Mouse (Mus musculus) stomach, adult 2 months (tissue): Measurements from ENCODE around the gene Pias1. TPM values are rescaled to one million over a fixed set of nuclear protein-coding genes. Genes with fewer than 3 reads are reported as not detected.

Experiments
- polyA plus RNA-seq: library from polyadenylated mRNA; depleted of rRNA; stranded (reverse); fragments of >200 nt; gene quantifications from 2 replicates; pipeline ENCODE4 v1.2.3, GENCODE M21; 2012; rRNA removed

Pias1 gene
- 3.9 and 6.0 TPM in 2 replicates for polyA plus RNA-seq

DNA sequence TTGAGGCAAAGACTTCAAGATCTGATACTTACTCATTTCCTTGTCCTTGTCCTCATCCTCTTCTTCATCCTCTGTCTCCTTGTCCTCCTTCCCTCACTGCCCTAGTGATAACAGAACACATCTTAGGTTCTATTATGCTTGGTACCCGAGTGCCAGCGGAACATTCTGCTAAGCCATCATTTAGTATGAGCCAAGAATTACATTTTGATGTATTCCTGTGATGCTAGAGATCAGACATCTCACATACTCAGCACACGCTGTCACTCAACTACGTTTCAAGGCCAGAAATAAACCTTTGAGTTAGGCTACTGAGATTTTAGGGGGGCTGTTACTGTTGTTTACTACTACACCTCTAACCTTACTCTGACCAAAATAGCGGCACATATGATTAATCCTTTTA is at the start of gene Pias1:
Pias1 (minus strand) TSS at position 101 of the 400 bp plus-strand sequence.

DNA sequence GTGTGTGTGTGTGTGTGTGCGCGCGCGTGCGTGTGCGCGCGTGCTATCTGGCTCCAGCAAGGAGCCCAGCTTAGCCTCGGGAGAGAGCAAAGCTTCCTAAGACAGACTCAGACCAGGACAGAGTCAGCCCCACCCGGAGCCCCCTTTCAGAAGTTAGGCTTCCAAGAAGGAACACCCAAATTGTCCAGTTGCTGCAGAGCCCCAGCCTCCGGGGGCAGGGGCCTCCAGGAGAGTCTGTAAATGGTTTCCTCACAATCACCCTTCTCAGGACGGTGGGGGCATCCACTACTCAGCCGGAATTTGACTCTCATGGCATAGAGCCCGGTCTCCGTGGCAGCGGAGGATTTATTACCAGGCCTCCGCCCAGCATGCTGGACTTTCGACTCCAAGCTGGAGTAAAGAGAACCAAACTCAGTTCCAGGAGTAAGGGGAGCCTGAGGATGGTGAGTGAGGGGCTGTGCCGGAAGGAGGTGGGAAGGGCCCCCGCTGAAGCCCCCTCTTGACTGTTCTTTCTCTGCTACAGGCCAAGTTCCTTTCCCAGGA is 129.9 kb downstream of the Pias1 start, which contains the start of gene Calml4:
Calml4 (plus strand) TSS at position 362 of the 543 bp plus-strand sequence.

DNA sequence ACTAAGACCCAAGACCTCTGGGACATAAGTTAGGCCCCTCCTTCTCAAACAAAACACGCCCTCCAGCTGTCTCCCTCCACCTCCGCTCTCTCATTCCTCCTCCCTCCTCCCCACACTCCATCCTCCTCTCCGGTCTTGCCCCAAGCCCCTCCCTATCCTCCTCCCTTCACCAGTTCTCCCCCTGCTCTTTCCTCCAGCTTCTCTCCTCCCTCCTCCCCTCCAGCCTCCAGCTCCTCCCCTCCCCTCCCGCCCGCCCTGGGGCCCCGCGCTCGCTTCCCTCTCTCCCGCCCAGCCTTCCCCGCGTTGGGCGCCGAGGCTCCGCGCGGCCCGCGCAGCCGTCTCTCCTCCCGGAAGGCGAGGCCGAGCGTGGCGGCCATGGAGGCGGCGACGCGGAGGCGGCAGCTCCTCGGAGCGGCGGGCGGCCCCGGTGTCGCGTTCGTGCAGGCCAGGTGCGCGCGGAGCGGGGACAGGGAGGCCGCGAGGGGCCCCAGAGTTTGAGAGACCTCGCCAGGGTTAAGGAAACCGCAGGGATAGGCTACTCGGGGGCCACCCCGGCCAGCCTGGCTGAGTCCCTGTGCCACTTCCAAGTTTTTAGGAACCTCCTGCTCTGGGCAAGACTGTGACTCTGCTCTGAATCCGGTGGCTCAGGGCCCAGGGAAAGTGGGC is 149.1 kb downstream of the Pias1 start, which contains the start of gene Cln6:
Cln6 (plus strand) TSS at position 280 of the 666 bp plus-strand sequence.

Other genes with a start within 250 kb of the Pias1 start
- 1.9 and 2.2 TPM in 2 replicates for gene Fem1b, start 176.0 kb downstream of the Pias1 start, polyA plus RNA-seq
- 28.9 and 39.2 TPM in 2 replicates for gene Cln6, start 149.1 kb downstream of the Pias1 start, polyA plus RNA-seq
- 1.0 and 1.4 TPM in 2 replicates for gene Calml4, start 129.8 kb downstream of the Pias1 start, polyA plus RNA-seq
- 0.04 TPM in 1 of 2 replicates, not detected in the other for gene Skor1, start 161.0 kb upstream of the Pias1 start, polyA plus RNA-seq